10 mouse cellular contexts compared by ENCODE assay signal in genomic region chr15:7781517-7781916, GRCm38 (mm10). TPM values are rescaled to one million over a fixed set of nuclear protein-coding genes. Genes with fewer than 3 reads are reported as not detected.
"Had no signal": no experiment of that assay in that cellular context is flagged by ENCODE, and none has a peak within 500 bp of the region (broad histone marks: within the 10 kb centered on the region; RNA-seq: fewer than 3 reads in every experiment).

No protein-coding gene starts in this region.

- H3K4me2 ChIP-seq: limb, embryonic 12.5 days; liver, embryonic 13.5 days; midbrain, embryonic 12.5 days had no signal

- H3K27ac ChIP-seq: limb, embryonic 12.5 days; liver, embryonic 13.5 days; midbrain, embryonic 12.5 days had no signal

- DNase-seq: kidney, postnatal 36 days; layer of hippocampus, adult 9-11 months; liver; liver, embryonic 13.5 days; lung, adult 18-20 months; right cerebral cortex, postnatal 14 days had no signal

- H3K36me3 ChIP-seq: limb, embryonic 12.5 days; liver, embryonic 13.5 days; midbrain, embryonic 12.5 days had no signal

- H3K4me1 ChIP-seq: limb, embryonic 12.5 days; liver, embryonic 13.5 days; midbrain, embryonic 12.5 days had no signal

- H3K9ac ChIP-seq: limb, embryonic 12.5 days; liver, embryonic 13.5 days; midbrain, embryonic 12.5 days had no signal

- H3K27me3 ChIP-seq: limb, embryonic 12.5 days; liver, embryonic 13.5 days; midbrain, embryonic 12.5 days had no signal

- H3K4me3 ChIP-seq: limb, embryonic 12.5 days; liver, embryonic 13.5 days; midbrain, embryonic 12.5 days had no signal

- H3K9me3 ChIP-seq: liver, embryonic 13.5 days; midbrain, embryonic 12.5 days had no signal

RNA-seq across cellular contexts. Expression of gene Gdnf, which starts 29.1 kb away (rescaled TPM):
- total RNA-seq: megakaryocyte-erythroid progenitor cell, adult 5-6 weeks had no signal
- polyA plus RNA-seq: liver, embryonic 13.5 days; lung, embryonic 16.5 days had no signal
